Mouse (Mus musculus): ENCODE data around the gene Gm11983.
"Not testable (repeated sequence)": the region's sequence is repeated elsewhere in the genome, so short reads cannot be mapped to it uniquely, and the experiment has no call there.

Gm11983 gene

GRCm38 (mm10) chr11:6837554-6837953 lies at the start of gene Gm11983:
Gene Gm11983 (minus strand): TSS chr11:6837654.
- no peak for DNase-seq (ENCODE audit: low read depth, low spot score)
- no peaks in the 10 kb centered on the region for H3K27me3 ChIP-seq (ENCODE audit: control insufficient read depth, insufficient read depth, low read length, poor library complexity, severe bottlenecking)
- H3K36me3 ChIP-seq (ENCODE audit: control insufficient read depth, insufficient read depth, low read length, poor library complexity, severe bottlenecking), result no peaks in the 10 kb centered on the region

- H3K27me3 ChIP-seq (ENCODE audit: control insufficient read depth, insufficient read depth, low read length, poor library complexity, severe bottlenecking); H3K36me3 ChIP-seq (ENCODE audit: control insufficient read depth, insufficient read depth, low read length, poor library complexity, severe bottlenecking); DNase-seq (ENCODE audit: low read depth, low spot score): not testable (repeated sequence)
Observed at GRCm38 (mm10) chr11:6883045-6883444, 45.6 kb upstream of the Gm11983 start.

- no peak for DNase-seq (ENCODE audit: low read depth, low spot score)
- H3K36me3 ChIP-seq (ENCODE audit: control insufficient read depth, insufficient read depth, low read length, poor library complexity, severe bottlenecking), result no peaks in the 10 kb centered on the region
- H3K27me3 ChIP-seq (ENCODE audit: control insufficient read depth, insufficient read depth, low read length, poor library complexity, severe bottlenecking), result no peaks in the 10 kb centered on the region
Observed at GRCm38 (mm10) chr11:6881614-6882013, 44.2 kb upstream of the Gm11983 start.

- Histone ChIP-seq H3K36me3 (ENCODE audit: control insufficient read depth, insufficient read depth, low read length, poor library complexity, severe bottlenecking) (no peaks in the 10 kb centered on the region), H3K27me3 (ENCODE audit: control insufficient read depth, insufficient read depth, low read length, poor library complexity, severe bottlenecking) (no peaks in the 10 kb centered on the region)
- DNase-seq (ENCODE audit: low read depth, low spot score), result no peak
Observed at GRCm38 (mm10) chr11:6877740-6878139, 40.3 kb upstream of the Gm11983 start.

GRCm38 (mm10) chr11:6870947-6871346 lies 33.5 kb upstream of the Gm11983 start:
- no peak for DNase-seq (ENCODE audit: low read depth, low spot score)
- H3K36me3 ChIP-seq (ENCODE audit: control insufficient read depth, insufficient read depth, low read length, poor library complexity, severe bottlenecking), result no peaks in the 10 kb centered on the region
- H3K27me3 ChIP-seq (ENCODE audit: control insufficient read depth, insufficient read depth, low read length, poor library complexity, severe bottlenecking), result no peaks in the 10 kb centered on the region

GRCm38 (mm10) chr11:6865536-6865935 lies 28.1 kb upstream of the Gm11983 start:
- no peak for DNase-seq (ENCODE audit: low read depth, low spot score)
- H3K27me3 ChIP-seq (ENCODE audit: control insufficient read depth, insufficient read depth, low read length, poor library complexity, severe bottlenecking), result no peaks in the 10 kb centered on the region
- no peaks in the 10 kb centered on the region for H3K36me3 ChIP-seq (ENCODE audit: control insufficient read depth, insufficient read depth, low read length, poor library complexity, severe bottlenecking)

- no peak for DNase-seq (ENCODE audit: low read depth, low spot score)
- no peaks in the 10 kb centered on the region for H3K36me3 ChIP-seq (ENCODE audit: control insufficient read depth, insufficient read depth, low read length, poor library complexity, severe bottlenecking)
- H3K27me3 ChIP-seq (ENCODE audit: control insufficient read depth, insufficient read depth, low read length, poor library complexity, severe bottlenecking), result no peaks in the 10 kb centered on the region
Observed at GRCm38 (mm10) chr11:6862185-6862584, 24.7 kb upstream of the Gm11983 start.

GRCm38 (mm10) chr11:6859898-6860858 lies 22.7 kb upstream of the Gm11983 start:
- H3K27me3 ChIP-seq (ENCODE audit: control insufficient read depth, insufficient read depth, low read length, poor library complexity, severe bottlenecking), result no peaks in the 10 kb centered on the region
- no peak for DNase-seq (ENCODE audit: low read depth, low spot score)
- no peaks in the 10 kb centered on the region for H3K36me3 ChIP-seq (ENCODE audit: control insufficient read depth, insufficient read depth, low read length, poor library complexity, severe bottlenecking)

GRCm38 (mm10) chr11:6859096-6859495 lies 21.6 kb upstream of the Gm11983 start:
- Histone ChIP-seq H3K36me3 (ENCODE audit: control insufficient read depth, insufficient read depth, low read length, poor library complexity, severe bottlenecking) (no peaks in the 10 kb centered on the region), H3K27me3 (ENCODE audit: control insufficient read depth, insufficient read depth, low read length, poor library complexity, severe bottlenecking) (no peaks in the 10 kb centered on the region)
- DNase-seq (ENCODE audit: low read depth, low spot score), result no peak

GRCm38 (mm10) chr11:6855942-6856341 lies 18.5 kb upstream of the Gm11983 start:
- DNase-seq (ENCODE audit: low read depth, low spot score), result no peak
- no peaks in the 10 kb centered on the region for H3K36me3 ChIP-seq (ENCODE audit: control insufficient read depth, insufficient read depth, low read length, poor library complexity, severe bottlenecking)
- H3K27me3 ChIP-seq (ENCODE audit: control insufficient read depth, insufficient read depth, low read length, poor library complexity, severe bottlenecking), result no peaks in the 10 kb centered on the region

GRCm38 (mm10) chr11:6853366-6853765 lies 15.9 kb upstream of the Gm11983 start:
- not testable (repeated sequence) for DNase-seq (ENCODE audit: low read depth, low spot score); H3K27me3 ChIP-seq (ENCODE audit: control insufficient read depth, insufficient read depth, low read length, poor library complexity, severe bottlenecking); H3K36me3 ChIP-seq (ENCODE audit: control insufficient read depth, insufficient read depth, low read length, poor library complexity, severe bottlenecking)

- no peaks in the 10 kb centered on the region for H3K27me3 ChIP-seq (ENCODE audit: control insufficient read depth, insufficient read depth, low read length, poor library complexity, severe bottlenecking)
- no peak for DNase-seq (ENCODE audit: low read depth, low spot score)
- no peaks in the 10 kb centered on the region for H3K36me3 ChIP-seq (ENCODE audit: control insufficient read depth, insufficient read depth, low read length, poor library complexity, severe bottlenecking)
Observed at GRCm38 (mm10) chr11:6843831-6844230, 6.4 kb upstream of the Gm11983 start.

GRCm38 (mm10) chr11:6842160-6842559 lies 4.7 kb upstream of the Gm11983 start:
- Histone ChIP-seq H3K36me3 (ENCODE audit: control insufficient read depth, insufficient read depth, low read length, poor library complexity, severe bottlenecking) (no peaks in the 10 kb centered on the region), H3K27me3 (ENCODE audit: control insufficient read depth, insufficient read depth, low read length, poor library complexity, severe bottlenecking) (no peaks in the 10 kb centered on the region)
- DNase-seq (ENCODE audit: low read depth, low spot score), result no peak

GRCm38 (mm10) chr11:6840775-6841174 lies 3.3 kb upstream of the Gm11983 start:
- no peaks in the 10 kb centered on the region for H3K36me3 ChIP-seq (ENCODE audit: control insufficient read depth, insufficient read depth, low read length, poor library complexity, severe bottlenecking)

GRCm38 (mm10) chr11:6834636-6835035 lies 2.8 kb downstream of the Gm11983 start:
- Histone ChIP-seq H3K36me3 (ENCODE audit: control insufficient read depth, insufficient read depth, low read length, poor library complexity, severe bottlenecking) (no peaks in the 10 kb centered on the region), H3K27me3 (ENCODE audit: control insufficient read depth, insufficient read depth, low read length, poor library complexity, severe bottlenecking) (no peaks in the 10 kb centered on the region)
- no peak for DNase-seq (ENCODE audit: low read depth, low spot score)

More at GRCm38 (mm10) chr11:6840775-6841174, 3.3 kb upstream of the Gm11983 start:
- no peaks in the 10 kb centered on the region for H3K27me3 ChIP-seq (ENCODE audit: control insufficient read depth, insufficient read depth, low read length, poor library complexity, severe bottlenecking)
- DNase-seq (ENCODE audit: low read depth, low spot score), result no peak

Measured in splenic B cell, adult 2 months (primary cell).